Mouse (Mus musculus): ENCODE results near the gene Sos1. TPM values are rescaled to one million over a fixed set of nuclear protein-coding genes. Genes with fewer than 3 reads are reported as not detected.

Sos1 gene
- polyA plus RNA-seq, 1 experiment from 2014 or later, result 7.5 TPM

Other genes with a start within 250 kb of the Sos1 start
- 53.2 and 55.3 TPM in 2 replicates for gene Morn2, start 190.2 kb downstream of the Sos1 start, polyA plus RNA-seq (2015; fragmentation: Nextera tagmentation; extraction: Ambion mirVana)
- gene Dhx57, start 190.0 kb downstream of the Sos1 start, polyA plus RNA-seq (2015; fragmentation: Nextera tagmentation; extraction: Ambion mirVana), result 44.4 and 45.3 TPM in 2 replicates
- gene Arhgef33, start 173.0 kb downstream of the Sos1 start, polyA plus RNA-seq (2015; fragmentation: Nextera tagmentation; extraction: Ambion mirVana), result 1.2 and 1.5 TPM in 2 replicates
- gene Gm10190, start 106.9 kb downstream of the Sos1 start, polyA plus RNA-seq (2015; fragmentation: Nextera tagmentation; extraction: Ambion mirVana), result 2.3 and 3.4 TPM in 2 replicates
- 4.5 and 5.7 TPM in 2 replicates for gene Cdkl4, start 97.4 kb upstream of the Sos1 start, polyA plus RNA-seq (2015; fragmentation: Nextera tagmentation; extraction: Ambion mirVana)
- 22.3 and 24.1 TPM in 2 replicates for gene Map4k3, start 248.0 kb upstream of the Sos1 start, polyA plus RNA-seq (2015; fragmentation: Nextera tagmentation; extraction: Ambion mirVana)